Mouse (Mus musculus) embryonic fibroblast, embryonic 13.5 days (primary cell): ENCODE measurements around the gene Gdf7.

ENCODE experiments used
- CTCF ChIP-seq: IDR thresholded peaks from 2 replicates; pipeline ENCODE4 v1.5.1; 2011; ENCODE audit warnings: mild to moderate bottlenecking, control low read depth, low read length, moderate library complexity, borderline replicate concordance; ENCODE audit not compliant: insufficient read depth
- POLR2A ChIP-seq: IDR thresholded peaks from 2 replicates; pipeline ENCODE4 v1.6.1; 2011; ENCODE audit warnings: low read depth, mild to moderate bottlenecking, control low read depth, low read length, moderate library complexity

DNA sequence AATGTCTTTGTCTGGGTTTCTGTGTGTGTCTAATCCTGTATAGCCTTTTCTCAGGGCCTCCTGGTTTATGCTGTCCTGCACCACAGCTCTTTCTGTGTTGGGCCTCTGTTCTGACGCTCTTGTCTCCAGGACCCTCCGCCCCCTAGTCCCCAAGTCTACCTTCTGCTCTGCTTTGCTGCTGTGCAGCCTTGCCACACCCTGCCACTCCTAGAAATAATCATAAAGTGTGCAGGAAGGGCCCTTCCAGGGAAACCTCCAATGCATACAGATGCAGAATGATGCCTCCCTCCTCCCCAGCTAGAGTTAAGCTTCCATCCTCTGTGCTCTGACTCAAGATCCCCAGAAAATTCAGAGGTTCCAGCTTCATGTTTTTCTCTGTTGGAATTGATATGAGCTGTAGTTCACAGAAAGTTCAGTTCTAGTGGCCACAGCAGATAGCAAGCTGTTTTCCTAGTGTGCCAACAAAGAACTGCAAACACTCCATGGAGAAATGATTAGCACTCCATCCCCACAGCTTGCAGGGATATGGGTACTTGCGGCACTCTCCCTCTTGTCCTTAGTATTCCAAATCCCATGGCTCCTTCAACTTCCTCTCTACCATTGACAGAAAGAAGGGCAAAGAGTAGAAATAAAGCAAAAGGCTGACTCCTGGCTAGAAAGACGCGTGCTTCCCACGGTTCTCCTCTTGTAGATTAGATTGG, 28.1 kb downstream of the Gdf7 start:
- TF ChIP-seq POLR2A = no peak
- TF ChIP-seq CTCF = no peak
